Mouse (Mus musculus) c-Kit-positive CD71-negative TER-119-negative erythroid progenitor cells, embryonic 14.5 days (primary cell): ENCODE results near the gene Adal.
"Not testable (repeated sequence)": the region's sequence is repeated elsewhere in the genome, so short reads cannot be mapped to it uniquely, and the experiment has no call there.

Experiments used
- DNase-seq: peaks from one replicate; pipeline ENCODE4 v3.0.0-alpha.2; 2013; ENCODE audit warnings: low read depth

Gene Adal

DNA sequence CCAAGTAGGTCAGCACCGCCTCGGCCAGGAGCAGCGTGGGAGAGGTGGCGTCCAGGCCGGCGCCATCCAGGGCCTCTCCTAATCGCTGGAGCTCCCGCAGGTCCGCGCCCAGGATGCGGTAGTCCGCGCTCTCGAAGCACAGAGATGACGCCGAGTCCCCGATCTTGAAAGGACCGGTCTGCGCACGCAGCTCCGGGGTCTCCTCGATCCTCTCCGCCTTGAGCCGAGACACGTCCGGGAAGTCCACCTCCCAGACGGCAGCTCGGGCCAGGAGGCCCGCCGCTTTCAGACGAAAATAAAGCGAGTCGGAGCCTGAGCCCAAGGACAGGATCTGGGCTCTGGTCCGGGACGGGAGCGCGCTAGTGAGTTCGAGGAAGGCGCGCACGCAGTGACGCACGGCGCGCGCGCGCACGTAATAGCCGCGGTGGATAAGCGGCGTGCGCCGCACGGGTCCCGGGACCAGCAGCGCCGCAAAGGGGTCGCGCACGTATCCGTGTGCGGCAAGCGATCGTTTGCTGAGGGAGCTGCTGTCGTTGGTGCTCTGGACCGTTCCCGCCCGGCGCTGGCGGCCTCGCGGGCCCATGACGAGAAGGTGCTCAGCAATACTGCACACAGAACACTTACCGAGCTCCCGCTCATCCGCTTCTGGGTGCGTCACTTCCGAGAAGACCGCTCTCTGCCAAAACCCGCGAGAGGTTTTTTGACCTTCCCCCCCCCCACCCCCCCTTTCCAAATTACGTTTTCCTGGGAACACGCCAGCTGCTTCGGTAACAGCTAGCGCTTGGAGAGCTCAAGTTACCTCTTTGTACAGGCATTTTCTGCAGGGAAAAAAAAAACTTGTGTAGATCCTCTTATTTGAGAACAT, at the start of gene Adal, which contains the start of gene Lcmt2:
TSS of gene Adal (plus strand) at position 411 of the 865 bp plus-strand sequence.
TSS of gene Lcmt2 (minus strand) at position 636 of the 865 bp plus-strand sequence.
- peak; percentile 70 for DNase-seq

DNA sequence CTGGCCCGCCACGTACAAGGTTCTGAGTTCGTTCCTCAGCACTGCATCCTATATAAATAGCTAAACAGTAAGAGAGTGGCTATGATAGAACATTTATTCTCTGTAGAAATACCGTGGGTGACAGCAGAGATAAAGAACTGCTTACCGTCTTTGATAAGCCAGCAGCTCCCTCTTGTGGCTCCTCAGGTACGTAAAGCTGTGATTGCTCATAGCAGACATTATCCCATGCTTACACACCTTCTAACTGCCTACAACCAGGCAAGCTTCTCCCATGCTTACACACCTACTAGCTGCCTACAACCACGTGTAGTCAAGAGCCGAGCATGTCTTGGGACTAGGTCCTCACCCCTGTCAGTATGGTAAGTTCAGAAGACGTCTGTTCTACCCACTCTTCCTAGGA, 38.2 kb upstream of the Adal start:
- peak; percentile 65 for DNase-seq

DNA sequence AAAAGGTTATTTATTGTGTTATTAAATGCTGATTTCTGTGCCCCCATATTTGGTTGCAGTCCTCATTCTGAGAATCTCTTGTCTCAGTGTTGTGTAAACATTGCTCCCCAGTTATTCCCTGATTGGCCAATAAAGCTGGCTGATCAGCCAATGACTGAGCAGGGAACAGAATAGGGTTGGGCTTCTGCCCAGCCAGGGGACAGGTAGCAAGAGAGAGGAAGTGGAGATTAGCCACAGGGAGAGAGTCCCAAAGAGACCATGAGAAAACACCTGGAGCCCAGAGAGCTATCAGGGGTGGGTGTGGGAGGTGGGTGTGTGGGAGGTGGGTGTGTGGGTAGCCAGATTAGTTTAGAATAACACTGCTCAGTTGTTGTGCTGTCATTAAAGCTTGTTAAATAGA, 34.3 kb upstream of the Adal start:
- no peak for DNase-seq

DNA sequence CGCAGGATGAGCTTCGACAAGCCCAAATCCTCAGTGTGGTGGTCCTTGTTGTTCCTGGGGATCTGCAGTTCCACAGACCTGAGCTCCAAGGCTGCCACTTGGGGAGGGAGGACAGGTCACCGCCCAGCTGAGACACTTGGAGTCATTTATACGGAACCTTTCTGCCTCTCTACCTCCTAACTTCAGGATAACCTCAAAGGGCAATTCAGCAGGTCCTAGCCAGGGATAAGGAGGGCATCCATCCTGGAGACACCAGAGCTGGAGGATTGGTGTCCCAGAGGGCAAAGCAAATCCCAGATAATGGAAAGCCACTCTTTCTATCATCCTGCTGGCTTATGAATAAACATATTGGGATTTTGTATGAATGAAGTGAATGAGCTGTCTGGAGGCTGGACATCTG, 30.5 kb upstream of the Adal start, which contains the start of gene Tgm7:
TSS of gene Tgm7 (minus strand) at position 101 of the 400 bp plus-strand sequence.
- DNase-seq, result no peak

DNA sequence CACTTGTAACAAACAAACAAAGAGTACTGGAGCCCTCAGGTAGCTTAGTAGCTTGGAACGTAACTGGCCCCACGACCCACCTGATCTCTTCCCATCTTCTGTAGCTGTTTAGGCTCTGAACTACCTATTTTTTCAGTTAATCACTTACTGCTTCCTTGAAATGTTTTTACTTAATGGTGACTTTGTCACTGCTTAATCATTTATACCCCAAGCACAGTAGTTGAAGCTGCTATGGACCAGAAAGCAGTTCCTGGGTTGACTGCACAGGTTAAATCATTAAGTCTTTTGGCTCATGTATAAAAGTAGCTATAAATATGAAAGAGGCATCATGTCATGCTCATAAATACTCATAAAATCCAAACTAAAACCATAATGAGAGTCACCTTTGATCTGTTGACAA, 24.8 kb upstream of the Adal start:
- DNase-seq, result no peak

DNA sequence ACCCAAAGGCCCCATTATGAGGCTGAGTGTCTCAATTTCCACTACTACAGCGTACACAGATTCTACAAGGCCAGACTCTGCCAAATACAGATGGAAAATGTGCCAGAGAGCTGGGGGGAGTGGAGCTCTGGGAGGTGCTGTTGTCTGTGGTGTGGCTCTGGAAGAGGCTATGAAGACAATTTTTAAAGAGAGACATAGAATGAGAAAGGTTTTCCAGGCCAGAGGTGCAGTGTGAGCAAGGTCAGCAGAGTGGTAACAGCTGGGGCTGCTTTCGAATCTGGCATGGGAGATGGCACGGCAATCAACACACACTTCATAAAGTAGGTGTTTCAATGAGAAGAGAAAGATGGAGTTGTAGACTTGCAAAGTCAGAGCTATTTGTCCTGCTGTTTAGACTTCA, 21.0 kb upstream of the Adal start:
- no peak for DNase-seq

DNA sequence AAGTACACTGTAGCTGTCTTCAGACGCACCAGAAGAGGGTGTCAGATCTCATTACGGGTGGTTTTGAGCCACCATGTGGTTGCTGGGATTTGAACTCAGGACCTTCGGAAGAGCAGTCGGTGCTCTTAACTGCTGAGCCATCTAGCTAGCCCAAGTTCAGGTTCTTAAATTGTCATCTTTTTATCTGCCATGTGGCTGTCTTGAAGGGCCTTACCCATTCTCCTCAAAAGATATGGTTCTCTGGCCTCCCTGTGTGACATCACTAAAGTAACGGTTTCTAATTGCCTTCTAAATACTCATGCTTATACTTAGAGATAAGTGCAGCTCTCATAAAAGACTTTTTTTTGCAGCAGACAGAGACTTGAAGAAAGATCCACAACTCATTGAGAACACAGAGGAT, 13.9 kb upstream of the Adal start:
- not testable (repeated sequence) for DNase-seq

DNA sequence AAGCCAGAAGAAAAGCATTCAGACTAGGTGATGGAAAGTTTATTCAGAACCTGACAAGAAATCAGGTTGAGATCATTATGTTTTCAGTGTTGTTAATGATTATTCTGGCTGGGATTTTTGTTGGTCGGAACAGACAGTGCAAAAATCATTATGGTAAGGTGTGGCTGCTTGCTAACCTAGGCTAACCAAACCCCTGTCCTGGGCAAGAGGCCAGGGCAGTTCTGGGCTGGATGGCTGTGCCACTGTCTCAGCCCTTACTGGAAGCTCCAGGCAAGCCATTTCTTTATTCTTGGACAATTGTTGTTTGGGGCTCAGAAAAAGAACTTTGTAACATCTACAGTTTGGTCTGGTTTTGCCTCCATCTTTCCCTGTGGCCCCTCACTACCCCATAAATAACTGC, 12.7 kb upstream of the Adal start:
- no peak for DNase-seq

DNA sequence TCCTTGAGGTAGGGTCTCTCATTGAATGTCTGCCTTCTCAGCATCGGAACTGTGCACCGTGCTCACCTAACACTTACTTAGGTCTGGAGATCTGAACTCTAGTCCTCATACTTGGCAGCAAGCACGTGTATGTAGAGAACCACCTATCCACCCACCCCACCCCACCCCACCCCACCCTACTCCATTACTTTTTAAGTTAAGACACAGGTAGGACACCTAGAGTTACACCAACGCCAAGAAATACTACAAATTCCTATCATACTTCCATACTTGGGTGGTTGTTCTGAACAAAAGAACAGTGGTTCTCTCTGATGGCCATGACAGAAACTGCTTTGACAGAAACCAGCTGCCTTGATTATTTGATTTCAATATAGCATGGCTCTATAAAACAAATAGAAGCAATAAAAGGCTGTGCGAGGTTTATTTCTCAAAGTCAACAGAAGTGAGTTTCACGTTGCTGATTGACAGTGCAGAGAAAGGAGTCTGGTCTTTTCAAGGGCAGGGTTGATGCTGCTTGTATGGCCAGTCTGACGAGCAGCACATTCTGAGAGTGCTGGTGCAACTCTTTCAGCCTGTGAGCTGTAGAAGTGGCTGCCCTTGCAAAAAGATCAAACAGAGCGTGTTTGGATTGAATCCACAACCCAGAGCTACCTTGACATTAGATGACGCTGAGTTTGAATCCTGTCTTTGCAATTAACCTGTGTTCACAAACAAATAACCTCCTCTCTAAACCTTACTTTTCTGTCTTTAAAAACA, 11.2 kb upstream of the Adal start:
- no peak for DNase-seq

DNA sequence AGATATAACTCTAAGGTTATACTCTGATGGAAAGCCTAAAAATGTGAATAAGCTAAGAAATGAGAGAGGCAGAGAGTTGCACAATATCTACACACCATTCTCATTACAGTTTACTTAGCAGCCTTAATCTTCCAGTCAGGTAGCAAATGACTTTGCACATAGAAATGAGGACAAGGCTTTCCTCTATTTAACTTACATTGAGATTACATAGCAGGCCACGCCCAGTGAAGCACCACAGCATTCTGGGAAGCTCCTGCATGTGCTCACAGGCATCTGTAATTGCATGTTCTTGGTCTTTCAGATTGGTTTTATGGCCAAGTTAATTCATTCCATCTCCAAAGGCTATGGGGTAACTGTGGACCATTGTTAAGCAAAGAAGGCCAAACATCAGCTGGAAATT, 7.4 kb upstream of the Adal start:
- DNase-seq, result no peak

DNA sequence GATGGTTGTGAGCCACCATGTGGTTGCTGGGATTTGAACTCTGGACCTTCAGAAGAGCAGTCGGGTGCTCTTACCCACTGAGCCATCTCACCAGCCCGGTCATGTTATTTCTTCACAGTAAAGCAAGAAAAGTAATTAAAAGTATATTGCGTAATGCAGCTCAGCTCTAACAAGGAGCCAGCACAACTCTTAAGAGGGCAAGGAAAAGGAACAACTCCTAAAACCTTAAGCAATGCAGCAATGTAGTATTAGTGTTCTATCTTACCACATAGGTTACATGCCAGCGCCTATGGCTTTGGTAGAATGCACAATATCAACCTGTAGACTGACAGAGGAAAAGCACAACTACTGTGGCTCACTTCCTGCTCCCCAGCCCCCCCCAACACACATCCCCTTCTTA, 2.9 kb upstream of the Adal start:
- DNase-seq, result no peak

DNA sequence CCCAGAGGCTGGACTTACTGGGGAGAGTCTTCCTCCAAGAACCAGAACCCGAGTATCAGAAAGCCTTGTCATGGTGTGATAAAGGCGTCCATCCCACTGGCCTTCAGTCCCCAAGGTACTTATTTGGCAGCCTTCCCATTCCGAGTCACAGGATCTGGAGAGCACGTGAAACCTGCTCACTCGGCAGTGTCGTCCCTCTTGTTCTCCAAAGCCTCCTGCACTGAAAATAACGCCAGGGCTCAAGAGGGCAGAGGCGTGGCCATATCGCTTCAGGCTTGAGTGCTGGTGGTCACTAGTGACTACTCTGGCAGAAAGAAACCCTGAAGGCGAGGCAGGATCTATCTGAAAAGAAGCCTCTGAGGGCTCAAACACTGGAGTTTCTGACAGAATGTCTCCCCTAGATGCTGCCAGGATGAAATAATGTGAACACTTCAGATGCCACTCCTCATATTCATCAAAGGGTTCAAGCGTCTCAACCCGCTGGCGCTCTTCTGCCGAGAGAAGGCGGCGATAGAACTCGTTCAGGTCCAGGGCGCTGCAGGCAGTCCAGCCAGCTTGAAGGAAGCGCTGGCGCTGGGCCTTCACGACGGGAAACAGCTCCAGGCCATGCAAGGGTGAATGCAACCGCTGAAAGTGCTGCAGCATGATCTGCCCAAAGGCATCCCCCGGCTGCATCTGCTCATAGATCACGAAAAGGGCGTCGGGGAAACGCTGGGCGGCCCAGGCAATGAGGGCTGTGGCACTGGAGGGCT, 786 bp upstream of the Adal start:
- no peak for DNase-seq

DNA sequence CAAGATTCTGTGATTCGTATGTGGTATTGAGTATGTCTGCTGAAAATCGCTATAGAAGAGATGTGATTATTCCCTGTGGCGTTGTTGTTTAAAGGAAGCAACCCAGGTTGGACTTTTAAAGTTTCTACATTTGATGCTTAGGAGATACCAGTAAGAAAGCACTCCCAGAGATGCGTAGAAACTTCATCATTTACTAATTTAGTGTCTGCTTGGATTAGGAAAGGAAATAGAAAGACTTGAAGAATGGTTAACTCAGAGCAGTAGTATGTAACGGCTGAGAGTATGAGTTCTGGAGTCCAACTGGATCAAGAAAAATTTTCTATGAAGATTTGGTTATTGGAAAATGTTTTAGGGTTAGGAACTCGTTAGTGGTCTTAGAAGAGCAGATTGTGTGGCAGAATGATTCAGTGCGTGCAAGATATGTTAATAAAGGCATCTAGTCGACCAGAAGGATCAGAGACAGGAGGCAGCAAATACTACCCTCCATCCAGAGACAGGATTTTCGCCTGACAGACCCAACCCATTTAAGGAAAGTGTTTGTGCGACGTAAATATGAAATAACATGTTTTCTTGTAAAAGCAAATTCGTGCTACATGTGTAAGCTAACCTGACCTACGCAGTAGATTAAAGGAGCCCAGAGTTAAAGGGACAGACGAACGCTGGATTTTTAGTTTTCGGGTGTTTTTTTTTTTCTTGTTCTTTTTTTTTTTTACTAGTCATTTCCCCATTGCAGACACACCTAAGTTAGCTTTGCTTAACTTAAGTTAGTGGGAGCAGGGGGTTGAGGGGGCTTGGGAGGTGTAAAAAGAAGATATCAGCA, 1.2 kb downstream of the Adal start:
- no peak for DNase-seq

DNA sequence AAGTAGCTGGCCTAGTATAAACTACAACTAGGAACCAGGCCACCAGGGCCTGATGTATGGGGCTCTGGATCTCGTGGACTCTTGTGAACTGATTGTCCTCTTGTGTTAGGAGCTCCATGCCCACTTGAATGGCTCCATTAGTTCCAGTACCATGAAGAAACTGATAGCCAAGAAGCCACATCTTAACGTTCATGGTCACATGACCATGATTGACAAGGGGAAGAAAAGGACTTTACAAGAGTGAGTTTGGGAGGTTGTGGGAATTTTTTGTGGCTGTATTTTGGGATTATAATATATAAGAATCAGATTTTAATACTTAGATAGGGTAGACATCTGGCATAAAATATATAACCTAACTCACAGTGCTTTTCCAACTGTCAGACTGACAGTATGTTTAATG, 2.2 kb downstream of the Adal start:
- DNase-seq, result no peak

DNA sequence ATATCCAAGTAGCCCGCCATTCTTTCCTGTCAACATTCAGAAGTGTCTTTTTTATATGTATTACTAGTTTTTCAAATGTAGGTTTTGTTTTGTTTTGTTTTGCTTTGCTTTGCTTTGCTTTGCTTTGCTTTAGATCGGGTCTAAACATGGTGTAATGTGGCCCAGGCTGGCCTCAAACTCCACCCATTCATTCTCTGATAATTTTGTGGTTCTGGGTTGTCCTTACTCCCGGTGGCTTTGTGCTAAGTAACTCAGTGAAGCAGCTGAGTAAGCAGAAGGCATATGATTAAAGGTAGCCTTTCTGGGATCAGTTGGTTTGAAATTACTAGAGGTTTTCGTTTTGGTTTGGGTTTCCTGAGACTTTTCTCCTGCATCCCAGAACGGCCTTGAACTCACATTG, 9.5 kb downstream of the Adal start:
- DNase-seq, result no peak

DNA sequence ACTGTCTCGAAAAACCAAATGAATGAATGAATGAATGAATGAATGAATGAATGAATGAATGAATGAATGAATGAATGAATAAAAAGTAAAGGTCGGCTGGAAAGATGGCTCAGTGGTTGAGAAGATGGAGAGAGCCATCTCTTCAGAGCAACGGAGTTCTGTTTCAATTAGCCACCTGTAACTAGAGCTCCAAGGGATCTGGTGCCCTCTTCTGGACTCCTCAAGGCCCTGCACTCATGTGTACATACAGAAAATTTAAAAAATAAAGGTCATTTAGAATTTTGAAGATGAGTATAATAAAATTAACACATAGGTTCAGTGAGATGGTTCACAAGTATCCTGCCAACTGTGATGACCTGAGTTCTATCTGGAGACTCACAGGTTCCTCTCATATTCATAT, 12.9 kb downstream of the Adal start:
- DNase-seq, result no peak

DNA sequence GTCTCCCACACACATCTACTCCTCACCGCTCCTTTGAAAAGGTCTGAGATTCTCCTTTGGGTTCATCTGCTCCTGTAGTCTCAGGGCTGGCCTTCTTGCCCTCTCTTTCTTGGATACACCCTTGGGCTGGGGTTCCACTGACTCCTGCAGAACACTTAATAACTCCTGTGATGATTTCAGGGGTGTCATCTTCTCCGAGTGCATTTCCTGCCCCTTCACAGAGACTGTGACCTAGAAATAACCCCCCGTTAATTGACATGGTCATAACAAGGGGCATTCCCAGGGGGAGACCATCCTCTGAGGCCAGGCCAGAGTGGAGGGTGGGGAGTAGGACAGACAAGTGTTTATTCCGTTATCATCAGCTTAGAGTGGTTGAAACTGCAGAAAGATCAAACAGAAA, 28.9 kb downstream of the Adal start:
- DNase-seq, result no peak

DNA sequence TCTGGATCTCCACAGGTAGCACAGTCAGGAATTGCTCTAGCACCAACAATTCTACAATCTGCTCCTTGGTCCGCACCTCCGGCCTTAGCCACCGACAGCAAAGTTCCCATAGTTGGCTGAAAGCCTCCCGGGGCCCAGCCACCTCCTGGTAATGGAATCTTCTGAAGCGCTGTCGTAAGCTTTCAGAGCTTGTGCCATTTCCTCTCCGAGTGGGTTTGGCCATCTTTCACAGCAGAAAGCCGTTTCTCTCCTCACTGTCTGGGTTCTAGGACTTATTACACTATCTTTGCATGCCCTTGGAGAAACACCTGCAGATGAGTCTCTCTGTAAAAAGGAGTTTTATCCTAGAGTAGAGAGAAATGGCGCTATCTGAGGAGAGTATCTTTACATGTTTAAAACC, 29.7 kb downstream of the Adal start:
- peak; percentile 20 for DNase-seq

DNA sequence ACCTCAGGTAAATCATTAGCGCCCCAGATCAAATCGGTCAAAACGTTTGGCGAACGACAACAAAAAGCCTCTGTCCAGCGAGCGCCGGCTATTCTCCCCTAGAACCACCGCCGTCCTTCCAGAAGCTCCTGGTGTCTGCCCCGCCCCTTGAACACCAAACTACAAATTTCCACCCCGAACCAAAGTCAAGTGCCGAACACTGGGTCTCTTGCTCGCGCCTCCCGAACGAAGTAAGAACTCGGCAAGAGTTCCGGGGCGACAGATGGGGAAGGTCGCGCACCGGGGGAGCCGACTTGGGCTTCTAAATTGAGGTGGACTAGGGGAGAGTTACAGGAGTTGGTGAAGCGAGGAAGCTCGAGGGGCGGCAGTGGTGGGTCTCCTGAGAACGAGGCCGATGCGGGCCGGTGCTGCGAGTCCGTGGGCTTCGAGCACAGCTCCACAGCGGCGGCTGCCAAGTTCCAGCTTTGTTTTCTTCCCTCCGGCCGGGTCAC, 30.3 kb downstream of the Adal start, which contains the start of gene Tubgcp4:
TSS of gene Tubgcp4 (plus strand) at position 174 of the 491 bp plus-strand sequence.
- peak; percentile 36 for DNase-seq

DNA sequence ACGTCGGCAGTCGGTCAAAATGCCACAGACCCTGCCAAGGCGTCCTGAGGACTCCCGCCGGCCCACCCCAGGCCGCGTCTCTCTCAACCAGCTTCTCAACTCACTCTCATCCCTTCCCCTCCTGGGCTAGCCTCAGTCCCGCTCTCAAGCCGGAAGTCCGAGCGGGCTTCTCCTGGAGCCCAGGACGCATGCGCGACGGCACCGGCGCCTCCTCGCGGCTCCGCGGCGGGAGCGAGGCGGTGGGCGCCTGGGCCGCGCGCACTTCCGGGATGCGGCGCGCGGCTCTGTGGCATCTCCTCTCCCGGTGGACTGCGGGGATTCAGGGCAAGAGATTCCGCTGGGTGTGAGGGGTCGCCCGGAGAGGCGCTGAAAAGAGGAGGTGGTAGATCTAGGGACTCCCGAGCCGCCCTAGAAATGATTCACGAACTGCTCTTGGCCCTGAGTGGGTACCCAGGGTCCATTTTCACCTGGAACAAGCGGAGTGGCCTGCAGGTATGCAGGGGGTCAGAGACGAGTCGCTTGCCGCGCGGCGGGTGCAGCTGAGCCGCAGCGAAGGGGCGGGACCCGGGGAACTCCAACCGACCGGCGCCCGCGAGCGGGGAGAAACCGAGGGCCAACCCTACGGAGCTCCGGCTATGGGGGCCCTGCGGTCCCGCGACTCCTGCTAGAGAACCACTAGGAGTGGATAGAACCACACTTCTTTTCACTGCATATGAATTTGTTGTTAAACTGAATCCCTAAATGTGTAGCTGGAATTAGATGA, 30.9 kb downstream of the Adal start, which contains the start of gene Zscan29:
TSS of gene Zscan29 (minus strand) at position 146 of the 763 bp plus-strand sequence.
- peak; percentile 79 for DNase-seq
